Mouse (Mus musculus) neural tube, embryonic 12.5 days (tissue): Measurements from ENCODE around the gene Bbs12. TPM values are rescaled to one million over a fixed set of nuclear protein-coding genes. Genes with fewer than 3 reads are reported as not detected.

Experiments
- ATAC-seq: fragments of 200-750 bp; cut with Nextera tagmentation; 2 replicates; pipeline ENCODE4 v1.8.0; 2017; ENCODE audit warnings: low read depth, mild to moderate bottlenecking, moderate TSS enrichment, moderate library complexity; ENCODE audit not compliant: low FRiP score
- H3K27ac ChIP-seq: fragments of 300-500 bp; sonication (generic); 2 replicates; pipeline ENCODE4 v1.5.1; 2016
- H3K27me3 ChIP-seq: fragments of 300-500 bp; sonication (generic); replicated peaks from 2 replicates; pipeline ENCODE4 v1.6.1; 2016; ENCODE audit warnings: mild to moderate bottlenecking
- H3K36me3 ChIP-seq: fragments of 300-500 bp; sonication (generic); 2 replicates; pipeline ENCODE4 v1.6.1; 2016; ENCODE audit warnings: mild to moderate bottlenecking
- H3K4me1 ChIP-seq: fragments of 300-500 bp; sonication (generic); 2 replicates; pipeline ENCODE4 v1.6.1; 2016
- H3K4me2 ChIP-seq: fragments of 300-500 bp; sonication (generic); replicated peaks from 2 replicates; pipeline ENCODE4 v1.6.1; 2016; ENCODE audit warnings: mild to moderate bottlenecking
- H3K4me3 ChIP-seq: fragments of 300-500 bp; sonication (generic); 2 replicates; pipeline ENCODE4 v1.5.1; 2016
- H3K9ac ChIP-seq: fragments of 300-500 bp; sonication (generic); 2 replicates; pipeline ENCODE4 v1.6.1; 2016; ENCODE audit warnings: mild to moderate bottlenecking
- H3K9me3 ChIP-seq: fragments of 300-500 bp; sonication (generic); 2 replicates; pipeline ENCODE4 v1.6.1; 2016; ENCODE audit warnings: mild to moderate bottlenecking
- WGBS: fragments of 180-500 bp; shearing (Covaris S2); methylation state at CpG from one replicate; pipeline ENCODE4 v1.1.7; 2016; 5-methylcytosine and 5-hydroxymethylcytosine counted together
- polyA plus RNA-seq: library from polyadenylated mRNA; unstranded; fragments of >200 nt; fragmentation: Nextera tagmentation; extraction: Ambion mirVana; gene quantifications from 2 replicates; pipeline ENCODE4 v1.2.1, GENCODE M21; 2016

Bbs12 gene
- polyA plus RNA-seq, 1 experiment from 2014 or later = 4.6 TPM

GRCm38 (mm10) chr3:37329963-37330362, 17.6 kb downstream of the Bbs12 start:
- whole genome bisulfite sequencing = 98% methylated on average over 1 of the region's 1 CpGs
- Histone ChIP-seq H3K4me1 (no peaks in the 10 kb centered on the region), H3K9ac (no peak overlapping the region), H3K27me3 (no peaks in the 10 kb centered on the region), H3K36me3 (no peaks in the 10 kb centered on the region), H3K4me3 (no peak overlapping the region), H3K27ac (no peak overlapping the region), H3K4me2 (no peak overlapping the region), H3K9me3 (no peaks in the 10 kb centered on the region)
- ATAC-seq = no peak

GRCm38 (mm10) chr3:37331999-37332449, 19.7 kb downstream of the Bbs12 start:
- H3K4me2 ChIP-seq = no peak overlapping the region
- no peaks in the 10 kb centered on the region for H3K27me3 ChIP-seq
- no peaks in the 10 kb centered on the region for H3K4me1 ChIP-seq
- no peak for ATAC-seq
- WGBS = 63% methylated on average over 6 of the region's 6 CpGs
- no peaks in the 10 kb centered on the region for H3K36me3 ChIP-seq
- no peak overlapping the region for H3K4me3 ChIP-seq
- H3K27ac ChIP-seq = no peak overlapping the region
- no peaks in the 10 kb centered on the region for H3K9me3 ChIP-seq
- no peak overlapping the region for H3K9ac ChIP-seq

GRCm38 (mm10) chr3:37334053-37334452, 21.7 kb downstream of the Bbs12 start:
- no peaks in the 10 kb centered on the region for H3K36me3 ChIP-seq
- H3K4me2 ChIP-seq = no peak overlapping the region
- H3K4me1 ChIP-seq = no peaks in the 10 kb centered on the region
- H3K27me3 ChIP-seq = no peaks in the 10 kb centered on the region
- no peaks in the 10 kb centered on the region for H3K9me3 ChIP-seq
- no peak overlapping the region for H3K27ac ChIP-seq
- H3K9ac ChIP-seq = no peak overlapping the region
- 92% methylated on average over 4 of the region's 4 CpGs for WGBS
- no peak overlapping the region for H3K4me3 ChIP-seq
- ATAC-seq = no peak

GRCm38 (mm10) chr3:37341110-37341509, 28.8 kb downstream of the Bbs12 start:
- no peak overlapping the region for H3K4me3 ChIP-seq
- H3K36me3 ChIP-seq = no peaks in the 10 kb centered on the region
- no peaks in the 10 kb centered on the region for H3K27me3 ChIP-seq
- no peaks in the 10 kb centered on the region for H3K9me3 ChIP-seq
- no peak overlapping the region for H3K4me2 ChIP-seq
- ATAC-seq = no peak
- WGBS = 63% methylated on average over 5 of the region's 5 CpGs
- no peak overlapping the region for H3K27ac ChIP-seq
- H3K4me1 ChIP-seq = no peaks in the 10 kb centered on the region
- no peak overlapping the region for H3K9ac ChIP-seq

- Histone ChIP-seq H3K9me3 (no peaks in the 10 kb centered on the region), H3K4me2 (no peak overlapping the region), H3K36me3 (no peaks in the 10 kb centered on the region), H3K4me3 (no peak overlapping the region), H3K27ac (no peak overlapping the region), H3K4me1 (no peaks in the 10 kb centered on the region), H3K9ac (no peak overlapping the region), H3K27me3 (peaks cover 13% of the 10 kb centered on the region)
- no peak for ATAC-seq
- 81% methylated on average over 5 of the region's 5 CpGs for WGBS
Measured at GRCm38 (mm10) chr3:37342811-37343210, 30.5 kb downstream of the Bbs12 start.

GRCm38 (mm10) chr3:37347671-37348070, 35.3 kb downstream of the Bbs12 start:
- 33% methylated on average over 9 of the region's 9 CpGs for WGBS
- Histone ChIP-seq H3K9ac (no peak overlapping the region), H3K36me3 (no peaks in the 10 kb centered on the region), H3K4me2 (peak overlapping the region; percentile 100), H3K27me3 (peaks cover 32% of the 10 kb centered on the region), H3K27ac (no peak overlapping the region), H3K4me1 (peaks cover 5% of the 10 kb centered on the region; the same call in 1 of the 2 replicates), H3K4me3 (no peak overlapping the region), H3K9me3 (no peaks in the 10 kb centered on the region)
- ATAC-seq = no peak

- H3K36me3 ChIP-seq = no peaks in the 10 kb centered on the region
- H3K4me2 ChIP-seq = peak within 1 kb of the TSS; percentile 100
- peak within 1 kb of the TSS; percentile 69 for H3K4me3 ChIP-seq
- peak within 1 kb of the TSS; percentile 75 for H3K9ac ChIP-seq
- peaks cover 32% of the 10 kb centered on the region for H3K27me3 ChIP-seq
- ATAC-seq = peak; percentile 84
- no peaks in the 10 kb centered on the region for H3K9me3 ChIP-seq
- H3K27ac ChIP-seq = no peak within 1 kb of the TSS
- peaks cover 5% of the 10 kb centered on the region; the same call in 1 of the 2 replicates for H3K4me1 ChIP-seq
- WGBS = under 1% methylated on average over 75 of the region's 75 CpGs
Measured at GRCm38 (mm10) chr3:37348221-37349165, 36.1 kb downstream of the Bbs12 start, which contains the start of gene Fgf2. TSS of gene Fgf2 (plus strand) at chr3:37348346.

GRCm38 (mm10) chr3:37349166-37349548, 36.8 kb downstream of the Bbs12 start:
- 13% methylated on average over 8 of the region's 8 CpGs for whole genome bisulfite sequencing
- peak overlapping the region; percentile 100 for H3K4me2 ChIP-seq
- peaks cover 5% of the 10 kb centered on the region; the same call in 1 of the 2 replicates for H3K4me1 ChIP-seq
- no peaks in the 10 kb centered on the region for H3K9me3 ChIP-seq
- H3K36me3 ChIP-seq = no peaks in the 10 kb centered on the region
- ATAC-seq = no peak; the same call in 1 of the 2 replicates
- H3K4me3 ChIP-seq = peak overlapping the region; percentile 69
- peaks cover 32% of the 10 kb centered on the region for H3K27me3 ChIP-seq
- no peak overlapping the region for H3K27ac ChIP-seq
- H3K9ac ChIP-seq = no peak overlapping the region; the same call in 1 of the 2 replicates

GRCm38 (mm10) chr3:37350386-37350785, 38.0 kb downstream of the Bbs12 start:
- WGBS = 63% methylated on average over 7 of the region's 7 CpGs
- no peak overlapping the region for H3K9ac ChIP-seq
- H3K27me3 ChIP-seq = peaks cover 32% of the 10 kb centered on the region

GRCm38 (mm10) chr3:37353951-37354481, 41.7 kb downstream of the Bbs12 start:
- 85% methylated on average over 10 of the region's 10 CpGs for WGBS
- Histone ChIP-seq H3K9ac (no peak overlapping the region), H3K4me3 (no peak overlapping the region), H3K4me1 (peaks cover under 1% of the 10 kb centered on the region; the same call in 1 of the 2 replicates), H3K4me2 (no peak overlapping the region), H3K36me3 (no peaks in the 10 kb centered on the region), H3K9me3 (no peaks in the 10 kb centered on the region), H3K27ac (no peak overlapping the region), H3K27me3 (peaks cover 8% of the 10 kb centered on the region)
- no peak for ATAC-seq

More at GRCm38 (mm10) chr3:37350386-37350785, 38.0 kb downstream of the Bbs12 start:
- peaks cover 5% of the 10 kb centered on the region; the same call in 1 of the 2 replicates for H3K4me1 ChIP-seq
- H3K4me3 ChIP-seq = no peak overlapping the region
- H3K36me3 ChIP-seq = no peaks in the 10 kb centered on the region
- H3K9me3 ChIP-seq = no peaks in the 10 kb centered on the region
- no peak for ATAC-seq
- H3K27ac ChIP-seq = no peak overlapping the region
- H3K4me2 ChIP-seq = no peak overlapping the region

GRCm38 (mm10) chr3:37354737-37355136, 42.4 kb downstream of the Bbs12 start:
- WGBS = 90% methylated on average over 1 of the region's 1 CpGs
- no peak for ATAC-seq
- no peaks in the 10 kb centered on the region for H3K4me1 ChIP-seq

GRCm38 (mm10) chr3:37360729-37361128, 48.4 kb downstream of the Bbs12 start:
- ATAC-seq = no peak

More at GRCm38 (mm10) chr3:37354737-37355136, 42.4 kb downstream of the Bbs12 start:
- H3K9me3 ChIP-seq = no peaks in the 10 kb centered on the region
- H3K27ac ChIP-seq = no peak overlapping the region
- H3K4me2 ChIP-seq = no peak overlapping the region
- H3K9ac ChIP-seq = no peak overlapping the region
- H3K36me3 ChIP-seq = no peaks in the 10 kb centered on the region
- peaks cover under 1% of the 10 kb centered on the region; the same call in 1 of the 2 replicates for H3K27me3 ChIP-seq
- no peak overlapping the region for H3K4me3 ChIP-seq

More at GRCm38 (mm10) chr3:37360729-37361128, 48.4 kb downstream of the Bbs12 start:
- Histone ChIP-seq H3K4me1 (no peaks in the 10 kb centered on the region), H3K9ac (no peak overlapping the region), H3K9me3 (no peaks in the 10 kb centered on the region), H3K27ac (no peak overlapping the region), H3K4me3 (no peak overlapping the region), H3K36me3 (no peaks in the 10 kb centered on the region), H3K4me2 (no peak overlapping the region), H3K27me3 (no peaks in the 10 kb centered on the region)
- WGBS = 80% methylated on average over 9 of the region's 9 CpGs
